Mouse (Mus musculus) thymus, postnatal 14 days (tissue): Measurements from ENCODE around the gene Slc25a20.
"Not testable (repeated sequence)": the region's sequence is repeated elsewhere in the genome, so short reads cannot be mapped to it uniquely, and the experiment has no call there.

Source experiments
- DNase-seq: peaks from one replicate; pipeline ENCODE4 v3.0.0; 2021

The Slc25a20 gene

DNA sequence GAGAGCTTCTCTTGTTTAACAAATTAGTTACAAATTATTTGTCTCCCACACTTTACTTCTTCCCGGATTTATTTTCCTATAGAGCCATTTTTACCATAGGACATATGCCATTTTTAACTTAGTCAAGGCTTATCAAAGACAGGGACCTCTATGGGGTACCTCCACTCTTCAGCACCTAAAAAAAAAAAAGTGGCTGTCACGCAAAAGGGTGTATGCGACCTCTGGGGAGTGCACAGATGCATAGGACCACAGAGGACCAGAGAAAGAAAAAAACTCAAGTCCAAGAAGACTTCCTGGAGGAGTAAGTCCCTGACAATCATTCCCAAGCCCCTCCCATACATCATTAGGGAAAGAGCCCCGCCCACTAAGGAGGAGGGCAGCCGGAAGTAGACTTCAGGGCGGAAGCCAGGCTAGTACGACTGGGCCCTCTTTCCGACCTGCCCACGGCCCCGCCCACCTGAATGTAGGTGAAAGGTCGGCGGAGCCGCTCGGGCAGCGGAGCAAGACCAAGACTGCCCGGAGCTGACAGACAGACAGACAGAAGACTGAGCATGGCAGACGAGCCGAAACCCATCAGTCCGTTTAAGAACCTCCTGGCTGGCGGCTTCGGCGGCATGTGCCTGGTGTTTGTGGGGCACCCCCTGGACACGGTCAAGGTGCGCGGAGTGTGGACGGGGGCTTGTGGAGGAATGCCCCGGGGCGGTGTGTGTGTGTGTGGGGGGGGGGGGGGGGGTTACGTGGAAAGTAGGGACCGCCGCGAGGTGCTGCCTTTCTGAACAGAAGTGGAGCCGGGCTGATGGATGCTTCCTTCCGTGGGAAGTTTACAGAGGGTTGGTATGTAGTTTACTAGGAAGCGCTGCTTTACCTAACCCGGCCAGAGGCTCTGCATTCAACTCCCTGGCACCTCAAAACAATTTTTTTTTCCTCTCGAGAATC, at the start of gene Slc25a20:
TSS of gene Slc25a20 (plus strand) at position 412 of the 936 bp plus-strand sequence.
- DNase-seq = peak; percentile 84

DNA sequence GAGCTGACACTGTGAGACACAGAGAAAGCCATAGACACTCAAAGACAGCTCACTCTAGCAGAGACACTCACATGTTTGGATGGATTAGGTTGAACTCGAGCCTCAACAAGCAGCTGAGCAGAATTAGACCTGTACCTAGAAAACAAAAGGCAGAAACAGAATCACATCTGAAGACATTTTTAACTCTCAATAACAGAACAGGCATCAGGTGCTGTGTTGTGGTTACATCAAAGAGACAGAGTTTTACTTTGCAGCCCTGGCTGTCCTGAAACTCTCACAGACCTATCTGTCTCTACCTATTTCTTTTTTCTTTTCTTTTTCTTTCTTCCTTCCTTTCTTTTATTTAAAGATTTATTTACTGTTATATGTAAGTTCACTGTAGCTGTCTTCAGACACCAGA, 44.6 kb upstream of the Slc25a20 start:
- no peak for DNase-seq

DNA sequence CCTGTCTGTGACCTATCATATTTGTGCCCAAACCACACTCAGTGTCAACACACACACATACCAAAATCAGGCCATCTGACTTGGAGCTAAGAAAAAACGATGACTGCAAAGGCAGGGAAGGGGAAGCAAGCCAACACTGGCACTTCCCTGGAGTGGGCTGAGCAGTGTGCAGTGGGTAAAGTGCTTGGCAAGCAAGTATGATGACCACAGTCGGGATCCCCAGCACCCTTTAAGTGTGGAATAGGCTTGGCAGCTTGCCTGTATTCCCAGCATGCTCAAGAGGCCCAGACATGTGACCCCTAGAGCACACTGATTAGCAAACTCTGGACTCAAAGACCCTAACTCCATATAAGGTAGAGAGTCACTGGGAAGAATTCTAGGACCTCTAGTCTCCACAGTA, 35.4 kb upstream of the Slc25a20 start:
- no peak for DNase-seq

DNA sequence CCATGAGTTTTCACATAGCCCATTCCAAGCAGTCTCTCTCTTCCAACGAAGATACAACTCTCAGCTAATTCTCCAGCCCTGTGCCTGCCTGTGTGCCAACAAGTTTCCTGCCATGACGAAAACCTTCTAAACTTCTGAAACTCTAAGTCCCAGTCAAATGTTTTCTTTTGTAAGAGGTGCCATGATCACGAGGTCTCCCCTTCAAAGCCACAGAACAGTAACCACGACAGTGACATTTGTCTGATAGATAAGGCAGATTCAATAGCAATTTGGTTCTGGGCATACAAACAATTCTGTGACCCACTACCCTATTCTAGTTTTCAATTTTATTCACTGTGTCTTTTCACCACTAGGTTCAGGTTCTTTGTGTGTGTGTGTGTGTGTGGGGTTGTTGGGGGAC, 33.7 kb upstream of the Slc25a20 start:
- no peak for DNase-seq

DNA sequence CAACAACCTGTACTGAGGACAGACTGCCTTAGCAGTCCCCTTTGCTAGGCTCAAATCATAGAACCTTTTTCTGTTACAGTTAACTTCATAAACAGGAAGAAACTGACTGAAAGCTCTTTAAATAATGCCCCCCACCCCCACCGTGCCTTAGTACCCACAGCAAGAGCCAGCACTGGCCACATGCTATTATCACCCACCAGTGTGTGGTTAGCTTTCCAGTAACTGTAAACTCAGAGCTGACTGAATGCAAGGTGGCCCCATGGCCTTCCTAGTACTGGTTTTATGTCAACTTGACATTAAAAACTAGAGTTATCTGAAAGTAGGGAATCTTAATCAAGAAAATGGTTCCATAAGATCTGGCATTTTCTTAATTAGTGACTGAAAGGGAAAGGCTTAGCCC, 31.2 kb upstream of the Slc25a20 start:
- no peak for DNase-seq

DNA sequence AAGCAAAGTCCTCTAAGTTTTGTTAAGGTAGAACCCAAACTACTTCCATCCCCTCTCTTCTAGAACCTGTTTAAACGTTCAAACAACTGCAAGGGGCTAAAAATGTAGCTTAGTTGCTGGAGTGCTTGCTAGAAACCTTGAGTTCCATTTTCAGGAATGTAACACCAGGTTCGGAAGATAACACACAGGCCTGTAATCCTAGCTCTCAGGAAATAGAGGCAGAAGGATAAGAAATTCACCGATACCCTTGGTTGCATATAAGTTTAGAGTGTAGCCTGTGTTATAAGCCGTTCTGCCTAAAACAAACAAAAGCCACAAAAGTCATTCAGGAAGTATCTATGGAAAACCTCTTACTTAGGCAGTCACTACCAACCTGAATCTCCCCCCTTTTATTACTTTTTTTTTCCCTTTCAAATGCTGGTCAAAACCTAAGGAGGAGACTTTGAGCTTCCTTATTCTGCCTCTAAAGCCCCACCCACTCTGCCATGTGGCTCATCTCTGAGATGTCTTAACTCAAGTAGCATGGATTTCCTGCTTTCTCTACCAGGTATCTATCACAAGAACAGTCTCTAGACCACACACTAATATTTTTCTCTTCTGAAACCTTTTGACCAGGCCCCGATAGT, 30.1 kb upstream of the Slc25a20 start:
- no peak for DNase-seq

DNA sequence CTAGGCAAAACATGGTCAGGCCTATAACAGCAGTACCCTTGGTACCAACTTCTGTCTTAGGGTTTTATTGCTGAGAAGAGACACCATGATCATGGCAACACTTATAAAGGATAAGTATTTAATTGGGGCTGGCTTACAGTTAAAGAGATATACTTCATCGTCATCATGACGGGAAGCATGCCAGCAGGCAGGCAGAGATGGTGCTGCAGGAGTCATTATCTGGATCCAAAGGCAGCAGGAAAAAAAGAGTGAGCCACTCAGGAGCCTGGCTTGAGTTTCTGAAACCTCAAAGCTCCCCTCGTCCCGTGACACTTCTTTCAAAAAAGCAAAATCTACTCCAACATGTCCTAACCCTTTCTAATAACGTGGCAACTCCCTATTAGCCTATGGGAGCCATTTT, 29.5 kb upstream of the Slc25a20 start:
- no peak for DNase-seq

DNA sequence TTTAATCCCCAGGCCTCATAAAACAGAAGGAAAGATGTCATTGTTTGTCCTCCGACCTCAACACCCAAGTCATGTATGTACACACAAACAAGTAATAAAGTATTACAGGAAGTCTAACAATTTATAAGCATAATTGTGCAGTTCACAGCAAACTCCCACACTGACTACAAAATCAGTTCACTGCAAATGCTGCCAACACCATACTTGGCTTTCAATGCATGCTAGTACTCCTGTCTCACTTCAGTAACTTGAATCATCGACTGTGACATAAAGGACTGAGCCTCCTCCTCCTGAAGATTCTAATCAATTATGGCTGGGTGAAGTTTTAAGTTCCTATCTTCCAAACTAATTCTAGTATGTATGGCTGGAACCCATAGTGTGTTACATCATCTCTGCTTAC, 28.0 kb upstream of the Slc25a20 start:
- DNase-seq = no peak

DNA sequence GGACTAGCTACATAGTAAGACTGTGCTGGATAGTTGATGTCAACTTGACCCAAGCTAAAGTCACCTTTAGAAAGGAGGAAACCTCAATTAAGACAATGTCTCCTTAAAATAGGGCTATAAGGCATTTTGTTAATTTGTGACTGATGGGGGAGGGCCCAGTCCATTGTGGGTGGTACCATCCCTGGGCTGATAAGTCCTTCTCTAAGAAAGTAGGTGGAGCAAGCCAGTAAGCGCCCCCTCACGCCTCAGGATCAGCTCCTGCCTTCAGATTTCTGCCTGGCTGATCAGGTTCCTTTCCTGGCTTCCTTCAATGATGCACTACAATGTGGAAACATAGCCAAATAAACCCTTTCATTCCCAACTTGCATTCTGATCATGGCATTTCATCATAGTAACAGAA, 26.5 kb upstream of the Slc25a20 start:
- DNase-seq = no peak

DNA sequence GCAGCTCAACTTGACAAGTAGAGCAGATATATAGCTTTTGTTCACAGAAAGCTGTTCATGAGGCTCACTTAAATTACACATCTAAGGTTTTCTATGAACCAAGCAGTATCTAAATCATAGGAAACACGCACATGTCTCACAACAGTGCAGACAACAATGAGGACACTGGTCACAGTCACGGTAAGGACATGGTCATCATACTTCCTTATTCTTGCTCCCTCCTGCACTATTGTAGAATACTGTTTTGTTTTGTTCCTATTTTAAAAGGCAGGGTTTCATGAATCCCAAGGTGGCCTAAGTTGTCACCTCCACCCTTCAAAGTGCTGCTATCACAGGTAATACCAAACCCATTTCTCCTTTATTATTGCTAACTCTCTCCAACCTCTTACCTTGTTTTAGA, 22.1 kb upstream of the Slc25a20 start:
- DNase-seq = no peak

DNA sequence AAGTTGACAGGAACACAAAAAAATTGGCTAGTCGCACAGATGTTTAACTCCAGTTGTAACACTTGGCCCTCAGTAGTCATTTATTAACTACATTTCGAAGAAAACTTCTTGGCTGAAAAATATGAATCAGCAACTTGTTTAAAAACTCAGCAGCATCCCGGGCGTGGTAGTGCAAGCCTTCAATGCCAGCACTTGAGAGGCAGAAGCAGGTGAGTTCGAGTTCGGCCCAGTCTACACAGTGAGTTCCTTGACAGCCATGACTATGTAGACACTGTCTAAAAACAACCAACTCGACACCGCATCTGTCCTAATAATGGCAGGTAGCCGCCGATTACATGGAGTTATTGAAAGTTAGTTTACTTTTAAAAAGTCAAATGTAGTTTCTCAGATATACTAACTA, 13.7 kb upstream of the Slc25a20 start:
- peak; percentile 10 for DNase-seq

DNA sequence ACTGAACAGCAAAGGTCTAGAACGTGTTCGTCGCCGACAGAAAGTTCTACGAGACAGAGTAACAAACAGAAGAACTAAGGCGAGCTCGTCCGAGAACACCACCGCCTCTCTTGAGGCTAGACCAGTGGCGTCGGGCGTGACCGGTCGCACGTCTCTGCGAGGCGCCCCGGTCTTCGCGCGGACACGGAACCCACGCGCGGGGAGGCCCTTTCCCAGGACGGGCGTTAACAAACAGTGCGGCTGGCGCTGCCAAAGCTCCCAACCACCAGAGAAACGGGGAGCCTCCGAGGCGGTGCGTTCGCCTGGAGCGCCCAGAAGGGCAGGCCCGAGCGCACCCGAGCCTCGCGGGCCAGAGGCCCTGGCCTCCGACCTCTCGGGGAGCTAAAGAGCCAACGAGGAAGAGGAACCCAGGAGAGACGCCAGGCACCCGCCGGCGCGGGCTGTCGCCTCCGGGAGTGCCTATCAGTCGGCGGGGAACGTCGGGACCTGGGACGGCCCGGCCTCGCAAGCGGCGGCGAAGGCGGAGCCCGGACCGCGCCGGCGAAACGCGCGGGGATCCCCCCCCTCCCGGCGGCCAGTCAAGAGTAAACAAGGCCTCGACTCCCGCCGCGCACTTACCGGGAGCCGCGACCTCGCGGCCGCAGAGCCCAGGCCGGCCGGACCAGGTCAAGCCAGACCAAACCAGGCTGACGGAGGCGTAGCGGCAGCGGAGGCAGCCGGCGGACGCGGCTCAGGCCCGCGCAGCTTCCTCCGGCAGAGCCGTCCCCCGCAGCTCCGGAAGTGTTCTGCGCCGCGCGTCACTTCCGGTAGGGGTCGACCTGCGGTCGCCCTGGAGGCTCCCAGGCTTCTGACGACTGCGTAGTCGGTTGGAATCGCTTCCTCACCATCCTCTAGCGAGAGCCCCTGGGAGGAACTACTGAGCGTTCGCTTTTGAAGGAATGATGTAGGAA, 13.0 kb upstream of the Slc25a20 start, which contains the start of gene Arih2:
TSS of gene Arih2 (minus strand) at position 776 of the 950 bp plus-strand sequence.
- peak; percentile 93 for DNase-seq

DNA sequence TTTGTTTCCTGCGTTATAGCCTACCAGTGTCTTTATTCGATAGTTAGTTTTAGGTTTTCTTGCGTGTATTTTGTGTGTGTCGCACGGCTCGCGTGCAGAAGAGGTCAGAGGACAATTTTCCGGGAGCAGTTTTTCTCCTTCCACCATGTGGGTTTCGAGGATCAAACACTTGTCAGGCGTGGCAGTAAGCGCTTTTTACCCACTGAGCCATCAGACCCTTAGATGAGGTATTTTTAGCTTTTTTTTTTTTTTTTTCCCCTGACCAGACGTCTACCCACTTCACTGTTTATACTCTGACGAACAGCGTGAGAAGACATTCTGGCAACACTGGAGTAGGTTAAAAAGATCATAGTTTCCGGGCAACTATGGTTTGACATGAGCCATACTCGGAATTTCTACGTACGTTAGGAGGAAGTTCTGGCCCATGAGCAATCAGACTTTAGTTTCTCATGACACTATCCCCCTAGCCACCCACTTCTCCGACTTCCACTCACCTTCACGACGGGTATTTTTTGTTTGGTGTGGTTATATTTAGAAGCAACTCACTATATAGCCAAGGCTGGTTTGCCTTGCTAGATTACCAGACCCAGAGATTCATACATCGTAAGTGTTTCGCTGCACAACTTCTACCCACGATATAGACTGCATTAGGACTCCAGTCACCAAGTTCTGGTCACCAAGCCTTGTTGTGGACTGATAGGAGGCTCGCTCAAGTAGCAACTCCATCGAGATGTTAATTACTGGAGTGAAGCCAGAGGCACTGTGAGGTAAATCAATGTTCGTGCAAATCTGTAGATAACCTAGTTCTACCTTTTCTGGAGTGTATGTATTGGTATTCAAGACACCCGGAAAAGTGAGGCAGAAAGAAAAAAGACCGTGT, 12.1 kb upstream of the Slc25a20 start:
- DNase-seq = no peak

DNA sequence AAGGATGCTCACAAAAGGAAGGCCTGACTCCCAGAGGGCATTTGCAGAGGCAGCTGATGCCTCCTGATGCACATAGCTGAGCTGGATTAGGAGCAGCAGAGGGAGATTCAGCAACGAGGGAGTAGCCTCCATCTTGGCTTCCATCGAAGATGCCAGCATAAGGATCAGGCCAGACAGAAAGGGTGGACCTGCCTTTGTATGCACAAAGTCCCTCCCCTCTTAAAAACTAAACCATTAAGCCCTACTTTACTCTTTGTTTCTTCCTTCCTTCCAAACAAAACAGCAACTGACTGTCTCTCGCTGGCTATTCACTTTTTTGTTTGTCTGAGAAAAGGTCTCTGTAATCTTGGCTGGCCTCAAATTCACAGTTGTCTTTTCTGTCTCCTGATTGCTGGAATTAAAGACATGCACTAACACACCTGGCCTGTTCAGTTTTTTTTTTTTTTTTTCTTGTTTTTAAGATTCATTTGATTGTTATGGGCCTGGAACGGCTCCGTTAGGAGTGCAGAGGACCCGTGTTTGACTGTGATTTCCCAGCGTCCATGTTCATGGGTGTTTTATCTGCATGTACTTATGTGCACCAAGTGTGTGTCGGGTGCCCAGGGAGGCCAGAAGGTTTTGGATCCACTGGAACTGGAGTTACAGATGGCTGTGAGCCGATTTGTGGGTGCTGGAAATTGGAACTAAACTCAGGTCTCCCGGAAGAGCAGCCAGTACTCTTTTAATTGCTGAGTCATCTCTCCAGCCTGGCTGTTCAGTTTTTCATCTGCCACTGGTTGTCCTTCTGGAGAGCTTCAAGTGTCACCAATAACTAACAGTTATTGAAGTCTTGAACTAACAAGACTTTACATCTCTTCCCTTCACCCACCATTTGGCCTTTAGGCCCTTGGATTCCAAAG, 7.1 kb upstream of the Slc25a20 start:
- no peak for DNase-seq

DNA sequence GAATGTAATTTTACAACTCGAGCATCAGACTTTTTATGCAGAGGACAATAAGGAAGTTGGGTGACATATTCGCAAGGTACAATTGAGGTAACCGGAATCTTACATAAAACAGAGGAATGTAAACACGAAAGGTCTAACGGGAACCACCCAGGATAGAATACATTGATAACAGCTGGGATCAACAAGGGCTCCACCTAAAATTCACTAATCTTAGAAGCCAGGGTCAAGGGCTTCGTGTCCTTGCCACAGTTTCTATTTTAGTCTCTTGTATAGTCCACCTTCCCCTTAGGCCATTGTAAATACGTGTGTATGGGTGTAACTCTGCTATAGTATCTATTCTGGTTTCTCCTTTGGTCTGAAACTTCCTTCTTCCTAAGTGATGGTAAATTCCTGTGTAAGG, 6.0 kb upstream of the Slc25a20 start:
- DNase-seq = not testable (repeated sequence)

DNA sequence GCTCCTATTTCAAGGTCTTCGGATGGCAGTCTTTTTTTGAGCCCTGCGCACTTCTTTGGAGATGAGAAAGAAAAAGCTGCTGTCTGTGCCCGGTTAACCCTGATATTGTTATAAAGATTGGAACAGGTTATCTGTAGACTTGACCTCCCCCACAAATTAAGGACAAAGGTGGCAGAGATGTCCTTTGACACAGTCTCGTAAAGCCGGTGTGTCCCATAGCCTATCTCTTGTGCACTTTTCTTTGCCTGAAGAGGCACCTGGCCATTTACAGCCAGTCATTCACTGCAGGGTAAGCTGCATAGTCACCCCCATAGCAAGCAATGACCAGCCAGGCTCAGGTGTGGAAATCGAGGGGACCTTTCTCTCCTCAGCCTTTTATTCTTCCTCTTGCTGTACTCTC, 772 bp downstream of the Slc25a20 start:
- no peak for DNase-seq

DNA sequence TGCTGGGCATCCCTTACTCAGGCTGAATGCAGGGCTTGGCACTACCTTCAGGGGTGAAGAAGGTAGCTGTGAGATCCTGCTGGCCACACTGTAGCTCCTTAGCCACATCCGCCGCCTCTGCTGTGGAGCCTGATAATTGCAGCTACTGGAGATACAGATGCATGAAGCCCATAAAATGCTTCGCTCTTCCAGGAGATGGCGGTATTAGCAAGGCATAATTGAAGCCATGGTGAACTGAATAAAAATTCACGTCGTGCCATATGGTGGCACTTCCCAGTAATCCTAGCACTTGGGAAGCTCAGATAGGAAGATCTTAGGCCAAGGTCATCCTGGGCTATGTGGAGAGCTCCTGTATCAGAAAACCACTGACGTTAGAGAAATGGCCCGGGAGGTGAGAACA, 8.0 kb downstream of the Slc25a20 start:
- no peak for DNase-seq

DNA sequence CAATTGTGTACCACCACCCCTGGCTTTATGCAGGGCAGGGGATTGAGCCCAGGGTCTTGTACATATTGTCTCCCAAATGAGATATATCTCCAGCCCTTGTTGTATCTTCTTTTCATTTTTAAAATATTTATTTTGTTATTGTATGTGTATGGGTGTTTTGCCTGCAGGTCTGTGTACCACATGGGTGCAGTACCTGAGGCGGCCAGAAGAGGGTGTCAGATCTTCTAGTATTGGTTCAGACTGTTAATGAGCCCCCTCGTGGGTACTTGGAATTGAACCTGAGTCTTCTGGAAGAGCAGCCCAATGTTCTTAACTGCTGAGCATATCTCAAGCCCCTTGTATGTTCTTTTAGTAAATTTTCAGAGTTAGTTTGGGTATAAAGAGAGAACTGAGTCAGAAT, 11.3 kb downstream of the Slc25a20 start:
- peak; percentile 24 for DNase-seq

DNA sequence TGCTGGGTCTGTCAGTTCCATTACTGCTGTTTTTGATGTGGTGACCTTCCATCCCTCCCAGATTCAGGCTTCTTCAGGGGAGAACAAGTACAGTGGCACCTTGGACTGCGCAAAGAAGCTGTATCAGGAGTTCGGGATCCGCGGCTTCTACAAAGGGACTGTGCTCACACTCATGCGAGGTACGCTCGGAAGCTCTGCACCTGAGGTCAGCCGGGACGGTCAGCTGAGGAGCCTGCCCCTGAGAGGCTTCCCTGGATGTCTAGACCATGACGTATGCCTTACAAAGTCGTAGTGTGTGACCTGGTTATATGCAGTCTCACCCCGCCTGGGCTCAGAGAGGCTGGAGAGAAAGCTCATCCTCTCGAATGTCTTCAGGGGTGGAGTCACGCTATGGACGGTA, 18.1 kb downstream of the Slc25a20 start:
- no peak for DNase-seq

DNA sequence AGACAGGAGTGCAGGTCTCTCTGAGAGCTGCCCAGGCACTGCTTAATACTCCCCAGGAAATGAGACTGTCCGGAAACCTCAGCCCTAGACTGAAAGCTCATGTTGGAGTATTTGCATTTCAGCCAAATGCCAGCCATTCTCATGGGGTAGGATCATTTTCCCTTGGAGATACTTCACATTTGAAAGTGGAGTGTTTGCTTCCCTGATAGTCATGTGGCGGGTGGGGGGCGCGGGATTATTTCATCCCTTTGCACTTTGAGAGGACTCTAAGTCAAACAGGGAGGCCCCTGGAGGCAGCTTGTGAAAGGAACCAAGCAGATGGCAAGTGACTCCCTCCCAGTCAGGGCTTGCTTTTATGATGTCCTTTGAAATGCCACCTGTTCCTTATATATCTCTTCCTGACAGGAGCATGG, 24.6 kb downstream of the Slc25a20 start:
- DNase-seq = no peak

DNA sequence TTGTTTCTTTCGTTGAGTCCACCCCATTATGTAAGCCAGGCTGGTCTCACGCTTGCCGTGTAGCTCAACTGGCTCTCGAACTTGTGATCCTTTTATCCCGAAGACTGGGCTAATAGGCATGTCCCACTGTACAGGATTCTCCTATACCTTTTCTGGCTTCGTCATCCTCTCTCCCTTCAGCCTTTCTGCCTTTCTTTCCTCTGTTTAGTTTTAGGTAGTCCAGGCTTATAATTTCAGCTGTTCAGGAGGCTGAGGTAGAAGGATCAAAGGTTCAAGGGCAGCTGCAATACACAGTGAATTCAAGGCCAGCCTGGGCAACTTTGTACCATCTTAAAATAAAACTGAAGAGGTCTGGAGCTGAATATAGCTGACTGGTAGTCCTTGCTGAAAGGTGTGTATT, 25.3 kb downstream of the Slc25a20 start:
- DNase-seq = no peak
